Mouse (Mus musculus): ENCODE data around the gene Wipf3.

Wipf3 gene

GRCm38 (mm10) chr6:54530182-54530581, 100.8 kb downstream of the Wipf3 start:
- DNase-seq (ENCODE audit: low read depth in 1 of 2, low spot score in 2 of 2), result no peak

DNA sequence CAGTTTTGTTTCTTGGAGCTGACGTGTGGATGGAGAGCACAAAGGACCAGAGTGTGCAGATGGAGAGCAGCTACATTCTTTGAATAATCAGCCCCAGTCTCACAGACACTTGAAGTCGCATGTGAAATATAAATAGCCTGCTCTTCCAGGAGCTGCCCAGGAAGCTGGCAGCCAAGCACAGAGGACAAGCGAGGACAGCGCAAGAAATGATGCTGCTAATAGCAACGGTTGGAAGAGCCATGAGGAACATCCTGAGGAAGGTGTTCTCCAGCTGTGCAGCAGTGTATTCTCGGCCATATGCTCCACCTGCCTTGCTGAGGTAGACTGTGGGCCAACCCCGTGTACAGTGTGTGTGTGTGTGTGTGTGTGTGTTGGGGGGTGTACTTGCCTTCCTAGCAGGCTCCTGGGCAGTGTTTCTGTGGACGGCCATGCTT, 101.7 kb downstream of the Wipf3 start:
- DNase-seq (ENCODE audit: low read depth in 1 of 2, low spot score in 2 of 2), result no peak

GRCm38 (mm10) chr6:54535485-54535884, 106.1 kb downstream of the Wipf3 start:
- DNase-seq (ENCODE audit: low read depth in 1 of 2, low spot score in 2 of 2), result no peak

GRCm38 (mm10) chr6:54537053-54537452, 107.7 kb downstream of the Wipf3 start:
- no peak for DNase-seq (ENCODE audit: low read depth in 1 of 2, low spot score in 2 of 2)

- DNase-seq (ENCODE audit: low read depth in 1 of 2, low spot score in 2 of 2), result no peak
Observed at GRCm38 (mm10) chr6:54538773-54539173, 109.4 kb downstream of the Wipf3 start.

DNA sequence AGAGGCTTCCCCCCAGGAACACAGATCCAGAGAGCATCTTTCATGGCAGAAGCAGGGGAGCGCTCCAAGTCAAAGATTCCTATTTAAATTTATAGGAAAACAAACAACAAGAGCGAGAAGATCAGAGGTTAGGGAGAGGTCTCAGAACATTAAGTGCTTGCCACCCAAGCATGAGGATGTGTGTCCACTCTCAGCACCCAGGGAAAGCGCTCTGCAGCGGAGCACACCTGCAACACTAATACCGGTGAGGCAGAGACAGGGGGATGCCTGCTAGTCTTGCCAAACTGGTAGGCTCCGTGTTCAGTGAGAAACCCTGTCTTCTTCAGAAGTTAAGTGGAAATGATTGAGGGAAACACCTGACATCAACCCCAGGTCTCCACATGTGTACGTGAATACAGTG, 110.0 kb downstream of the Wipf3 start:
- no peak for DNase-seq (ENCODE audit: low read depth in 1 of 2, low spot score in 2 of 2)

DNA sequence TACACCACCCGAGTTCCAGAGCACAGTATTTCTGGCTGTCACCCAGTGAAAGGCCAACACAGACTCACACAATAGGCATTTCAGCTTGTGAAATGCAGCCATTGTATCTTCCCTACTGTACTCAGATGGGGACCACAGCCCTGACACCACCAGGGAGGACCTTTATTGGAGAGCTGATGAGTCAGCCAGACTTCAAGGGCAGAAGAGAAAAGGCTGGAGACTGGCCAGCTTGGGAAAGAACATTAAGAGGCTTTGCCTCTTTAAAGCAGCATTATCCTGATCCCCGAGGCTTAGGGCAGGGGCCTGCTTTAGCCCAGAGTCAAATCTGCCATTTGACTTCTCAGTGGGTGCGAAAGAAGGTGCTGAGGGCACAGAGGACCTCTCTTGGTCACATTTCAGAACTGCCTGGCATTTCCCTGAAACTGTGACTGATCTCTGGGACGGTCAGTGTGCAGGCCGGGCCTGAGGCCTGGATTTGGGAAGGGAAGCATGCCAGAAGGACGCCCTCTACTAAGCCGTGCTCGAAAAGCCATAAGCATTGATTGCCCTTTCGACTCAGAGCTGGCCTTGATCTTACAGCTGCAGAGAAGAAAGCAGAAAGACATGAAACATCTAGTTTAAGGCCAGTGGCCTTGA, 111.0 kb downstream of the Wipf3 start:
- DNase-seq (ENCODE audit: low read depth in 1 of 2, low spot score in 2 of 2), result no peak

- no peak for DNase-seq (ENCODE audit: low read depth in 1 of 2, low spot score in 2 of 2)
Observed at GRCm38 (mm10) chr6:54542836-54543235, 113.4 kb downstream of the Wipf3 start.

DNA sequence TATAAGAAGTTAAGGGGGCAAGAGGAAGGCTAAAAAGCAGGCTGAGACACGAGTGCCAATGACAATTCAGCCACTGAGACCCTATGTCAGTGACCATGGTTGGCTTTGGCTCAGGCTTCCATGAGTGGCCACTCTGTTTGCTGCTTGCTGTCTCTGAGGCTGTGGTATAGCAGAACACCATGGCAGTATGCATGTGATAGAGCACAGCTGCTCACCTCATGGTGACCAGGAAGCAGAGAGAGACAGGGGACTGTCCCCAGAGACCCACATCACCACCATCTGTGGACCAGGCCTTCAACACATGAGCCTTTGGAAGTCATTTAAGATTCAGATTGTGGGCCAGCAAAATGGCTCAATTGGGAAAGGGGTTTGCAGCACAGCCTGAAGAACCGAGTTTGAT, 114.2 kb downstream of the Wipf3 start:
- DNase-seq (ENCODE audit: low read depth in 1 of 2, low spot score in 2 of 2), result no peak

GRCm38 (mm10) chr6:54548314-54549019, 119.1 kb downstream of the Wipf3 start:
- DNase-seq (ENCODE audit: low read depth in 1 of 2, low spot score in 2 of 2), result no peak

GRCm38 (mm10) chr6:54549311-54549710, 119.9 kb downstream of the Wipf3 start:
- no peak for DNase-seq (ENCODE audit: low read depth in 1 of 2, low spot score in 2 of 2)

- DNase-seq (ENCODE audit: low read depth in 1 of 2, low spot score in 2 of 2), result no peak
Observed at GRCm38 (mm10) chr6:54550801-54551323, 121.5 kb downstream of the Wipf3 start.

GRCm38 (mm10) chr6:54552721-54553413, 123.5 kb downstream of the Wipf3 start:
- DNase-seq (ENCODE audit: low read depth in 1 of 2, low spot score in 2 of 2), result no peak

Data from monocyte, adult 2 months (primary cell).